Mouse (Mus musculus) heart, embryonic 15.5 days (tissue): ENCODE measurements around the gene Lif. TPM values are rescaled to one million over a fixed set of nuclear protein-coding genes. Genes with fewer than 3 reads are reported as not detected.

ENCODE experiments used
- ATAC-seq: fragments of 200-750 bp; cut with Nextera tagmentation; replicated peaks from 2 replicates; pipeline ENCODE4 v1.8.0; 2017; ENCODE audit warnings: low read depth, moderate TSS enrichment; ENCODE audit not compliant: insufficient number of reproducible peaks, insufficient read depth, low FRiP score
- H3K27ac ChIP-seq: fragments of 300-500 bp; sonication (generic); 2 replicates; pipeline ENCODE4 v1.5.1; 2015; ENCODE audit warnings: mild to moderate bottlenecking, inconsistent platforms
- H3K27me3 ChIP-seq: fragments of 300-500 bp; sonication (generic); 2 replicates; pipeline ENCODE4 v1.6.1; 2015; ENCODE audit warnings: inconsistent platforms
- H3K36me3 ChIP-seq: fragments of 300-500 bp; sonication (generic); 2 replicates; pipeline ENCODE4 v1.6.1; 2015; ENCODE audit warnings: mild to moderate bottlenecking, inconsistent platforms
- H3K4me1 ChIP-seq: fragments of 300-500 bp; sonication (generic); replicated peaks from 2 replicates; pipeline ENCODE4 v1.6.1; 2015; ENCODE audit warnings: inconsistent platforms
- H3K4me2 ChIP-seq: fragments of 300-500 bp; sonication (generic); 2 replicates; pipeline ENCODE4 v1.6.1; 2015; ENCODE audit warnings: inconsistent platforms, mild to moderate bottlenecking, moderate library complexity
- H3K4me3 ChIP-seq: fragments of 300-500 bp; sonication (generic); 2 replicates; pipeline ENCODE4 v1.5.1; 2015; ENCODE audit warnings: mild to moderate bottlenecking, inconsistent platforms
- H3K9ac ChIP-seq: fragments of 300-500 bp; sonication (generic); 2 replicates; pipeline ENCODE4 v1.6.1; 2015; ENCODE audit warnings: mild to moderate bottlenecking, inconsistent platforms
- H3K9me3 ChIP-seq: fragments of 300-500 bp; sonication (generic); replicated peaks from 2 replicates; pipeline ENCODE4 v1.6.1; 2016; ENCODE audit warnings: inconsistent platforms
- WGBS: fragments of 180-500 bp; shearing (Covaris S2); methylation state at CpG from one replicate; pipeline ENCODE4 v1.1.7; 2015; ENCODE audit warnings: mixed read lengths; 5-methylcytosine and 5-hydroxymethylcytosine counted together
- polyA plus RNA-seq: library from polyadenylated mRNA; unstranded; fragments of >200 nt; fragmentation: Nextera tagmentation; extraction: Ambion mirVana; gene quantifications from 2 replicates; pipeline ENCODE4 v1.2.1, GENCODE M21; 2015

Lif gene
- 0.23 and 0.55 TPM in 2 replicates for polyA plus RNA-seq

- no peak for ATAC-seq
- 62% methylated on average over 11 of the region's 11 CpGs for WGBS
- Histone ChIP-seq H3K4me2 (no peak within 1 kb of the TSS), H3K36me3 (no peaks in the 10 kb centered on the region), H3K27ac (no peak within 1 kb of the TSS), H3K4me1 (peaks cover 25% of the 10 kb centered on the region), H3K9ac (no peak within 1 kb of the TSS), H3K27me3 (no peaks in the 10 kb centered on the region), H3K9me3 (no peaks in the 10 kb centered on the region), H3K4me3 (no peak within 1 kb of the TSS)
Measured at GRCm38 (mm10) chr11:4256846-4257607, at the start of gene Lif. Lif (plus strand) TSS chr11:4257557.

GRCm38 (mm10) chr11:4207655-4208054, 49.7 kb upstream of the Lif start:
- H3K4me3 ChIP-seq, result no peak overlapping the region
- no peaks in the 10 kb centered on the region for H3K9me3 ChIP-seq
- H3K27ac ChIP-seq, result no peak overlapping the region
- H3K4me1 ChIP-seq, result peaks cover 20% of the 10 kb centered on the region
- H3K9ac ChIP-seq, result no peak overlapping the region
- H3K27me3 ChIP-seq, result no peaks in the 10 kb centered on the region
- no peak for ATAC-seq
- H3K4me2 ChIP-seq, result no peak overlapping the region
- 87% methylated on average over 9 of the region's 9 CpGs for WGBS
- peaks cover 16% of the 10 kb centered on the region; the same call in 1 of the 2 replicates for H3K36me3 ChIP-seq

GRCm38 (mm10) chr11:4209556-4209955, 47.8 kb upstream of the Lif start:
- Histone ChIP-seq H3K27ac (no peak overlapping the region), H3K9ac (no peak overlapping the region), H3K9me3 (no peaks in the 10 kb centered on the region), H3K4me3 (no peak overlapping the region), H3K4me1 (peaks cover 9% of the 10 kb centered on the region; the same call in 1 of the 2 replicates), H3K4me2 (no peak overlapping the region), H3K27me3 (no peaks in the 10 kb centered on the region), H3K36me3 (peaks cover 34% of the 10 kb centered on the region; the same call in 1 of the 2 replicates)
- no peak for ATAC-seq
- 80% methylated on average over 5 of the region's 5 CpGs for WGBS

GRCm38 (mm10) chr11:4210786-4211185, 46.6 kb upstream of the Lif start:
- peaks cover 38% of the 10 kb centered on the region for H3K36me3 ChIP-seq
- H3K4me2 ChIP-seq, result no peak overlapping the region
- 48% methylated on average over 1 of the region's 1 CpGs for WGBS
- no peak overlapping the region for H3K27ac ChIP-seq
- H3K4me1 ChIP-seq, result peaks cover 9% of the 10 kb centered on the region
- H3K4me3 ChIP-seq, result no peak overlapping the region
- H3K9ac ChIP-seq, result no peak overlapping the region
- ATAC-seq, result no peak
- no peaks in the 10 kb centered on the region for H3K9me3 ChIP-seq
- H3K27me3 ChIP-seq, result no peaks in the 10 kb centered on the region

- H3K36me3 ChIP-seq, result peaks cover 38% of the 10 kb centered on the region
- ATAC-seq, result no peak
- no peak overlapping the region for H3K4me2 ChIP-seq
- no peak overlapping the region for H3K27ac ChIP-seq
- WGBS, result 74% methylated on average over 10 of the region's 10 CpGs
- no peak overlapping the region for H3K9ac ChIP-seq
- no peaks in the 10 kb centered on the region for H3K9me3 ChIP-seq
- H3K4me3 ChIP-seq, result no peak overlapping the region
- H3K27me3 ChIP-seq, result no peaks in the 10 kb centered on the region
- H3K4me1 ChIP-seq, result peaks cover 22% of the 10 kb centered on the region
Measured at GRCm38 (mm10) chr11:4213107-4213506, 44.2 kb upstream of the Lif start.

GRCm38 (mm10) chr11:4214572-4214971, 42.8 kb upstream of the Lif start:
- Histone ChIP-seq H3K4me3 (no peak overlapping the region), H3K4me2 (no peak overlapping the region), H3K9ac (no peak overlapping the region), H3K27me3 (peaks cover 3% of the 10 kb centered on the region; the same call in 1 of the 2 replicates), H3K4me1 (peaks cover 36% of the 10 kb centered on the region), H3K27ac (no peak overlapping the region), H3K9me3 (no peaks in the 10 kb centered on the region), H3K36me3 (peaks cover 38% of the 10 kb centered on the region)
- WGBS, result 93% methylated on average over 14 of the region's 14 CpGs
- ATAC-seq, result no peak

GRCm38 (mm10) chr11:4215061-4215460, 42.3 kb upstream of the Lif start:
- Histone ChIP-seq H3K9me3 (no peaks in the 10 kb centered on the region), H3K4me2 (no peak overlapping the region), H3K36me3 (peaks cover 37% of the 10 kb centered on the region), H3K4me3 (no peak overlapping the region), H3K4me1 (peaks cover 36% of the 10 kb centered on the region), H3K27ac (no peak overlapping the region), H3K9ac (no peak overlapping the region), H3K27me3 (peaks cover 3% of the 10 kb centered on the region; the same call in 1 of the 2 replicates)
- ATAC-seq, result no peak
- WGBS, result 75% methylated on average over 10 of the region's 10 CpGs

- ATAC-seq, result peak; percentile 45
- H3K4me3 ChIP-seq, result no peak overlapping the region
- peaks cover 28% of the 10 kb centered on the region for H3K36me3 ChIP-seq
- no peaks in the 10 kb centered on the region for H3K9me3 ChIP-seq
- peaks cover 3% of the 10 kb centered on the region for H3K27me3 ChIP-seq
- 70% methylated on average over 9 of the region's 9 CpGs for WGBS
- H3K4me1 ChIP-seq, result peaks cover 36% of the 10 kb centered on the region
- H3K9ac ChIP-seq, result no peak overlapping the region
- H3K4me2 ChIP-seq, result no peak overlapping the region
- peak overlapping the region; percentile 66 for H3K27ac ChIP-seq
Measured at GRCm38 (mm10) chr11:4216248-4217000, 40.9 kb upstream of the Lif start.

- Histone ChIP-seq H3K36me3 (peaks cover 17% of the 10 kb centered on the region), H3K9me3 (no peaks in the 10 kb centered on the region), H3K4me2 (peak within 1 kb of the TSS; percentile 95), H3K4me1 (peaks cover 36% of the 10 kb centered on the region), H3K27ac (peak within 1 kb of the TSS; percentile 66), H3K27me3 (peaks cover 5% of the 10 kb centered on the region), H3K4me3 (peak within 1 kb of the TSS; percentile 59), H3K9ac (peak within 1 kb of the TSS; percentile 64)
- 2% methylated on average over 52 of the region's 56 CpGs for WGBS
- peak; percentile 80 for ATAC-seq
Measured at GRCm38 (mm10) chr11:4217914-4218629, 39.3 kb upstream of the Lif start, which contains the start of gene Castor1. Castor1 (plus strand) TSS chr11:4218225.

- Histone ChIP-seq H3K27ac (peak overlapping the region; percentile 66), H3K4me3 (peak overlapping the region; percentile 59), H3K4me2 (peak overlapping the region; percentile 95), H3K36me3 (peaks cover 12% of the 10 kb centered on the region), H3K4me1 (peaks cover 36% of the 10 kb centered on the region), H3K27me3 (peaks cover 5% of the 10 kb centered on the region), H3K9me3 (no peaks in the 10 kb centered on the region), H3K9ac (peak overlapping the region; percentile 64)
- 8% methylated on average over 6 of the region's 6 CpGs for WGBS
- ATAC-seq, result no peak
Measured at GRCm38 (mm10) chr11:4218637-4219036, 38.7 kb upstream of the Lif start.

GRCm38 (mm10) chr11:4219317-4219751, 38.0 kb upstream of the Lif start:
- Histone ChIP-seq H3K27ac (peak overlapping the region; percentile 66), H3K36me3 (peaks cover 6% of the 10 kb centered on the region; the same call in 1 of the 2 replicates), H3K27me3 (peaks cover 5% of the 10 kb centered on the region), H3K4me2 (peak overlapping the region; percentile 95), H3K9ac (no peak overlapping the region), H3K4me1 (peaks cover 36% of the 10 kb centered on the region), H3K9me3 (no peaks in the 10 kb centered on the region), H3K4me3 (peak overlapping the region; percentile 59; the same call in 1 of the 2 replicates)
- 7% methylated on average over 2 of the region's 2 CpGs for WGBS
- no peak for ATAC-seq
